Mouse (Mus musculus) cerebellum, adult 9-11 months (tissue): ENCODE results near the gene Sec14l1.

Source experiments
- DNase-seq: peaks from one replicate; pipeline ENCODE4 v3.0.0; 2022

Gene Sec14l1

DNA sequence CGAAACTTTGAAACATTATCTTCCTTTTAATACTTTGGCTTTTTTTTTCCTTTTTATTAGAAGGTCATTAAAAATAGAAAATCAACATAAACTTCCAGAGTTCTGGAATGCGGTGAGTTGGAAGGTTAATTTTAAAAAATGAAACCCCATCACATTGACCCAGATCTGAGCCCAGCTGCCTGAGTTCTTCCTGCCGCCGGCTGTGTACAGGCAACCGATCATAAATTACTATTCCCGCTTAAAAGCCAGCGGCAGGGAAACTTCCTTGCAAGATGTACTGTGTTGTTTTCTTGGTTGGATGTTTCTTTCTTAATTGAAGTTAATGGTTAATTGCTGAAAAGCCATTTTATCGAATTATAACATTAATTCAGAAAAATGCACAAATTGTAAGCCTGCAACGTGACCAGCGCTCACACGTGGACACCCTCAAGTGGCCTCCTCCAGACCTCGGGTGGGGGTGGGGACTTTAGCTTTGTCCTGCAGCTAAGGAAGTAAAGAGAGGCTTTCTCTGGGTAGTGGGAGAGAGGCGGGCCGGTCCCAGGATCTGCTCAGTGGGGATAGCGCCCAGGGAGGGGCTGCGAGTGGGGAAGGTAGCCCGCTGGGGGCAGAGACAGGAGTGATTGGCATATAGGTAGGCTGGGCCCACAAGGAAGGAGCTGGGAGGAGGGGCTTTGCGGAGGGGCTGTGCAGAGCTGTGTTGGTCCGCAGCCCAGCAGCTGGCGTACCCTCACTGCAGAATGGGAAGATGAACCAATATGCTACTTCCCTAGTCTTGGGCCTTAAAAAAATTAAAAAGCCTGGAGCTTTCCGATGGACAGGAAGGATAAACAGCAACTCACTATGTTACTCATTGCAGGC lies 70.3 kb downstream of the Sec14l1 start:
- no peak for DNase-seq

DNA sequence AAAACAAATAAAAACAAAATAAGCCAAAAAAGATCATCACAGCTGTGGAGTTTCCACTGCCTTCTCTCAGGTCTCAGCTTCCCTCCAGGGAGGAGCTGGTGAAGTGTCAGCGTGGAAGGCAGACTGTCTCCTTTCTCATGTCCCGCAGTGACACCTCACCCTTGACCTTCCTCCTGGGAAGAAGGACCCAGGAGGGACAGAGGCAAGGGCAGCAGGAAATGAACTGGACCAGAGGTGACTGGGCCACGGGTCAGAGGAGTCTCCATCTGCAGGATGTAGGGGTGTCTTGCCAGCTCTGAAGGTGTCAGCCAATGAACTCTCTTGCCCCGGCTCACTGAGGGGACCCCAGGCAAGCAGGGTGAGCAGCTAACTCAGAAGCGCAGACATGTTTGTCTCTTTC lies 76.6 kb downstream of the Sec14l1 start:
- no peak for DNase-seq

DNA sequence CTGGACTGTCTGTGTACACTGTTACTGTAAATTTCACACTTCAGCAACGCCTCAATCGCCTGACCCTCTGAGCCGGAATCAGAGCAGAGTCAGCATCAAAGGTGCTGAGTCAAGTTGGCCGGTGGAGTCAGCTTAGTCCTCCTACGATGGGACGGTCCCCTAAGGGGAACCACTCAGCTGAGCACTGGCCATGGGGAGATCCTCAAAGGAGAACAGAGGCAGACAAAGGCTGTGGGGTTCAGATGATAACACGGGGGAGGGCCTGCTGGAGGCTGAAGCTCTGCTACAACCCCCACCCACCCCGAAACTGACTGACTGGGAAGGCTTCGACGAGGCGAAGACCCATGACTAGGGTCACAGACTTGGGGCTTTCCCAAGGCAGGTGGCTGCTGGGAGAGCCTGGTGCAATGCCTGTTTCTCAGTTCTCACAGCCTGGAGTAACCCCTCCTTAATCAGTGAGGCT lies 79.5 kb downstream of the Sec14l1 start:
- no peak for DNase-seq

DNA sequence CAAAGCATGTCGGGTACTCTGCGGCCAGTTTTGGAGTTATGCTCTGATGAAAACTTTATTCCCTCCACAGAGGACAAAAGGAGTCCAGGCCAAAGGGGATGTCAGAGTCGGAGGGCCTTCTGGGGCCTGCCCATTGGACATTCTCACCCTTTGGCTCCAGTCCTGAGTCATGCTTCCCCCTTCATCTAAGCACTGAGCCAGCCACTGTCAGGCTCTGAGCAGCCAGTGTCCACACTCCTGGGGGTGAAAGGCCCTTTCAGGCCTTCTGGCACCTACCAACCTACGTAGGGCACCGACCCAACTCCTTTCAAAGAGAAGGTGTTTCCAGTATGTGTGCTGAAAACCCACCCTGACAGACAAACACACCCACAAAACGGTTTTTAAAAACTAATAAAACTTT lies 80.6 kb downstream of the Sec14l1 start:
- no peak for DNase-seq

DNA sequence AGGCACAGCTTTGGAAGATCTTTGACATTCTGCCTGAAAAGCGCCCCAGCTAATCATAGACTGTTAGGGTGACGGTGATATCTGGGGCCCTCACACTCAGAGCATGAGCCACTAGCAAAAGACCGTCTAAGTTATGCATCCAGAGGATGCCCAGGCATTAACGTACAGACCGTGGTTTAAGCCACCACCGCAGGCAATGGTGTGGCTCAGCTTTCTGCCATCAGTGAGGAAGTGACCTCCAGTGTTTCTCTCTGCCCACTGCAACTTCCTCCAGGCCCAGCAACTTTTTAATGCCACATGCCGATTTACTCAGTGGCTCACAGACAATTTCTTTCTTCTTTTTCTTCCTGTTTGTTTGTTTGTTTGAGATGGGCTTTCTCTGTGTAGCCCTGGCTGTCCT lies 81.7 kb downstream of the Sec14l1 start:
- DNase-seq = no peak

DNA sequence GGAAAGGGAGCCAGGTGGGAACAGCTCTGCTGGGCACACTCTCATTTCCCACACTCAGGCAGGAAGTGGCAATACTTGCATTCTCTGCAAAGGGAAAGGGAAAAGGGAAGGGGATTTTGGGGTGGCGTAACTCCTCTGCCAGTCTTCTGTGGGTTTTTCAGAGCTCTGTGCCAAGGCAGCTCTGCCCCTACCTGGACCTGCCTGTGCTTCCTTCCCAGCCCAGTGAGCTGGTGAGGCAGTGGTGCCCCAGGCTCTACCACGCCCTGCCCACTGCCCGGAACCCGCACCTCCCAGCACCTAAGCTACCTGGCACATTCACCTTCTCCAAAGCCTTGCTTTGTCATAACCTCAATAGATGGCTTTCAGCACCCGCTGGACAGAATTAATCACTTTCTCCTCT lies 83.2 kb downstream of the Sec14l1 start:
- DNase-seq = no peak

DNA sequence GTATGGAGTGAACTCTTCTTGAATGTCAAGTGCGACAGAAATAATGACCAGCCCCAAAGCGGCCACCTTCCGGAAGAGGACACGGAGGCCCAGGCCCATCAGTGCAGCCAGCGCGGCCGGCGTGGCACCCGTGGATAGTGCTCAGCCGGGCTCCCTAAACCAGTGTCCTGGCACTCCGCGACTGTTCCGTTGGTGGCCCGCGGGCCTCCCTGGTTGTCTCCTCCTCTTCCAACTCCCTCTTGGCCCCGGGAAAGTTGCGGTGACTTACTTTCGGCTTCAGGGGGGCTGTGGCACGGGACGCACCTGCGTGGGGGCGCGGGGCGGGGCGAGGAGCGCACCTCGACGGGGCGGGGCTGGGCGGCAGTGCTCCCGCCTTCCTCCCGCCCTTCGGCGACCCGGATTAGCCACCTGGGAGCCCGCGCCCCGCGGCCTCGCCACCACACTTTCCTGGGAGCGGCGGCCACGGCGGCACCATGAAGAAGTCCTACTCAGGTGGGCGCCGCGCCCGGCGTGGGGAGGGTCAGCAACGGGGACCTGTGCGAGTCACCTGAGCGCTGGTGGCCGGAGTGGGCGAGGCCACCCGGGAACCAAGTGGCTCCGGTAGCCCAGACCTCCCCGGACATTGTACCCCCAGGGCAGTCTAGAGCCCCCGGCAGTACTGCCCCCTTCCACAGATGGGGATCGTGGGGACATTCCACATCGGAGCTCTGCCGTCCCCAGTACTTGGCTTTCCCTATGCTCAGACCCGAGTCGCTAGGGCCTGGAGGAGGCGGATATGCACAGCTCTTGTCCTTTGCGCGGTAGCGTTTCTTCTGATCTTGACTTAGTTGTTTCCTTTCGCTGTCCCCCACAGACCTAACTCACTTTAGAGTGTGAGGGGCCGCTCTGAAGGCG lies 84.6 kb downstream of the Sec14l1 start, which contains the start of gene Sept9:
Sept9 (plus strand) TSS at position 380 of the 894 bp plus-strand sequence.
- DNase-seq = no peak

DNA sequence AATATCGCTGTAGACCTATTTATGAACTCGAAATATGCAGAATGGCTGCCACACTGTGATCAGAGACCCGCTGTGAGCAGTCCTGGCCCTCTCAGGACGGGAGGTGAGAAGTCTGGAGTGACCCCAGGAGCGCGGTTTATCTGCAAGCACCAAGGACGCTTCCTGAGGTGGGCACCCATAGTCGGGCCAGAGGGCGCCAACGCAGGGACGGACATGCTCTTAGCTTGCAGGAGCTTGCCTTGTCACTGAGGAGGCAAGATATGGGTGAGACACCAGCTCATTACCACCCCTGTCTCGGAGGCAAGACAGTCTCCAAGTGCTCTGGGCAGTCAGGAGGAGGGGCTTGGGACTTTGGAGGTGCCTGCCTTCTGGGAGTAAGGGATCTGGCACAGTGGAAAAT lies 86.9 kb downstream of the Sec14l1 start:
- DNase-seq = no peak

DNA sequence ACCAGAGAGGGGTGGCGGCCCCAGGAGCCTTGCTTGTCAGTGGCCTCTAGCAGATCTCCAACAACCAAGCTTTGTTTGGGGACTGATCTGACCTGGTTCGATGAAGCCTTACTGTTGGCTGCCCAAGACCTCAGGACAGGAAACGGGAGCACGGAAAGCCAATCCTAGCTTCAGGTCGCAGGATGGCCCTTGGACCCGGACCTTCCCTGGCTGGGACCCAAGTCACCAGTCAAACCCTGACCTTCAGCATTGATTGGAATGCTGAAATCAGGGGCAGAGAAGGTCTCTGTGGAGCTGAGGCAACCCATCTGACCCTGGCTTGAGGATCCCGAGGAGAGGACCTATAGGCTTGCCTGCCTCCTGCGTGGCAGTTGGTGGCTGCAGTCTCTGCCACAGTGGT lies 89.6 kb downstream of the Sec14l1 start:
- DNase-seq = no peak

DNA sequence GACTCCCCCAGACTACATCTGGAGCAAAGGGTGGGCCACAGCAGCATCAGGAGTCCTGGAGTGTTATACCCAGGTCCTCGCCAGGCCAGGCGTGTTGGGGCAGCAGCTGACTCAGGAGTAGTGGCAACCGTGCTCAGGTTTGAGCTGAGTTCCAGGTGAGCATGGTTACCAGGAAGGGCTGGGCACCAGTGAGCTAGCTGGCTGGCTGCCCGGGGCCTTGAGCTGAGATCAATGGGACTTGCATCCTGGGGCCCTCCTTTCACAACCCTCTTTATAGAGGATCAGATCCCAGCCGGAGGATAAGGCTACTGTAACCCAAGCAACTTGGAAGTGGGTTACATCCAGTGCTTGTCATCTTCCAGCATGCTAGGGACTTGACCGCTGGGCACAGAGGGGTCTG lies 90.1 kb downstream of the Sec14l1 start:
- no peak for DNase-seq

DNA sequence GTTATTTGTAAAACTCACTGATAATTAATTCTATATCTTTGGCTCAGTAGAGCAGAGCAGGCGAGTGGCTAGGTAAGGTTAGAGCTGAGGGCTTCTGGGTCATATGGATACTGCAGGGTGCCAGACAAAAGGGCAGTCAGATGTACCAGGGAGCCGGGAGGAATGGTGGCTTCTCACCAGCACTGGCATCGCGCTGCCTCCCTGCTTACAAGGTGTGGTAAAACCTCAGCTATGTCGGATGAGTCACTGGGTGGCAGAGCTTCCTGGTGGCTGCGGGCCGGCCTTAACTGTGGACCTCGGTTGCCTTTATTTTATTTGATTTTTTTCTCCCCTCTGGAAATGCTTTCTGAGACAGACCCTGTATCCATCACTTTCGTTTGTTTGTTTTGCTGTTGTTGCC lies 90.5 kb downstream of the Sec14l1 start:
- DNase-seq = no peak

DNA sequence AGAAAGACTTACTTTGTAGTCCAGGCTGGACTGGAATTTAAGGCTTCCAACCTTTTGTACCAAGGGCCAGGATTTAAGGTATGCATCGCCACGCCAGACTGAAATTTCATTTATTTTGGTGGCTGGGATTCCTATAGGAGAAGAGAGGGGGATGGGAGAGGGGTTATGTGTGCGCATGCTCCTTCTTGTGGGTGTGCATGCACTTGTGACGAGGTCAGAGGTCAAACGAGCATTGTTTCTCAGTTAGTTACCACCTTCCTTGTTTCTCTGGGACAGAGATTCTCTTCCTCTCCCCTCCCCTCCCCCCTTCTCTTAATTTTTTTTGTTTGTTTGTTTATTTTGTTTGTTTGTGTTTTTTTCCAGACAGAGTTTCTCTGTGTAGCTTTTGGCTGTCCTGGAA lies 92.5 kb downstream of the Sec14l1 start:
- DNase-seq = no peak

DNA sequence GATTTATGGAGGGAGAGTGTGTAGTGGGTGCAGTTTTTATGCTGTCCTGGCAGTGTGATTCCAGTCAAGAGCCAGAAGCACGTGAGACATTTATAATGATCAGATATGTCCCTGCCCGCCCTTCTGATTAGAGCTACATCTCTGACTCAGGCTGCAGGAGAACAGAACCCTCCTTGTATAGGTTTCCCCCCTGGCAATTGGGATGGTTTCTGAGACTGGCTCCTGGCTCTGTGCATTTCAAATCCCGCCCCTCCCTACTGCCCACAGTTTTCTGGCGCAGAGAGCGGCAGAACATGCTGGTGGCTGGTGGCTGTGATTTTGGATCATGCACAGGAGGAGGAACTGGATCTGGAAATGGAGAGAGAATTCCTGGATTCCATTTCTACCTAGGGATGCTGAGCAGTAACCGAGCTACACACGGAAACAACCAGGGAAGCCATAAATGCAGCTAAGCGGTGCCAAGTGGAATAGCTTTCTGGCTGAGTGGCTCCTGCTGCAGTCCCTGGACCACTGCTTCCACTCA lies 93.2 kb downstream of the Sec14l1 start:
- no peak for DNase-seq
